Mouse (Mus musculus): ENCODE measurements at regions not wholly inside any gene's neighbourhood (a gene's known extent, or its start where the extent isn't known, plus 50 kb on each side); places are given as distances from the start of the nearest gene placed in this dataset.

DNA sequence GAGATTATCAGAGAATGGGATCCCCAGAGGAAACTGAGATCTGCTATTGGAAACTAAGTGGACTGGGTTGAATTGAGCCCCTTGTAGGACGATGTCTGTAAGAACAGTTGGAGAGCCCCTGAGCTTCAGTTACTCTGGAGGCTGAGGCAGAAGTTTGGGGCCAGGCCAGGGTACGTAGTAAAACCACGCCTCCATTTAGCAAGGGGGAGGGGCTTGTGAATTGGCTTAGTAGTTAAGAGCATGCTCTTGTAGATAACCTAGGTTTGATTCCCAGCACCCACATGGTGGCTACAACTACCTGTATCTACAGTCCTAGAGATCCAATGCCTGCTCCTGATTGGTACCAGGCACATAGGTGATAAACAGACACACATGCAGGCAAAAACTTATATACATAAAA, 61.4 kb upstream of the Adgre5 start:
- TF ChIP-seq CTCF (IDR thresholded peaks at IDR 0.05; ENCODE audit: low read depth, low read length) = no peak
- no peak for TF ChIP-seq POLR2A (IDR thresholded peaks at IDR 0.05; ENCODE audit: extremely low read depth, insufficient read depth, low read length)
